Mouse (Mus musculus) cerebellum, adult 2 months (tissue): ENCODE data around the gene Sema4b.

Experiments
- CTCF ChIP-seq: fragments of 200-500 bp; IDR thresholded peaks from 2 replicates; pipeline ENCODE4 v1.5.1; 2011; ENCODE audit warnings: low read depth, mild to moderate bottlenecking, control low read depth, low read length, moderate library complexity, borderline replicate concordance; ENCODE audit not compliant: insufficient read depth
- POLR2A ChIP-seq: fragments of 200-500 bp; IDR thresholded peaks from 2 replicates; pipeline ENCODE4 v1.6.1; 2011; ENCODE audit warnings: low read length, control low read depth, borderline replicate concordance; ENCODE audit not compliant: insufficient read depth

DNA sequence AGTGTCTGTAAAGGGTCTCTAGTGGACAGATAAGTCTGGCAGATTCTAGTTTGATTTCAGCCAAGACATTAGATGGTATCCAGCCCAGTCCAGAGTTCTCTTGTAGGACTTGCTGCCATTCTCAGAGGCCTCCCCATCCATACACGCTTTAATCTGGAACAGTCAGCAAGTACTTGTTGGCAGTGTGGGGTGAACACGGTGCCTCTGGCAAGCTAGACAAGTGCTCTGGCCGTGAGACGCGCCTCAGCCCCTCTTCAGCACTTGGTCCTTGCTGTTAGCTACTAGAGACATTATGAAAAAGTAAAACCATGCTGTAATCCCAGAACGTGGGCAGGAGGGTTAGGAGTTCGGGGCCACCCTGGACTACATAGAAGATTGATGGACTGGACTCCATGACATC lies 27.0 kb downstream of the Sema4b start:
- no peak for TF ChIP-seq CTCF
- no peak for TF ChIP-seq POLR2A
